Mouse (Mus musculus) spleen, postnatal 14 days (tissue): ENCODE measurements around the gene Gdf7.

ENCODE experiments used
- DNase-seq, 2 experiments: peaks; one replicate each; pipeline ENCODE4 v3.0.0; 2021 to 2022; ENCODE audit warnings: low spot score in 2 of 2

Gdf7 gene

DNA sequence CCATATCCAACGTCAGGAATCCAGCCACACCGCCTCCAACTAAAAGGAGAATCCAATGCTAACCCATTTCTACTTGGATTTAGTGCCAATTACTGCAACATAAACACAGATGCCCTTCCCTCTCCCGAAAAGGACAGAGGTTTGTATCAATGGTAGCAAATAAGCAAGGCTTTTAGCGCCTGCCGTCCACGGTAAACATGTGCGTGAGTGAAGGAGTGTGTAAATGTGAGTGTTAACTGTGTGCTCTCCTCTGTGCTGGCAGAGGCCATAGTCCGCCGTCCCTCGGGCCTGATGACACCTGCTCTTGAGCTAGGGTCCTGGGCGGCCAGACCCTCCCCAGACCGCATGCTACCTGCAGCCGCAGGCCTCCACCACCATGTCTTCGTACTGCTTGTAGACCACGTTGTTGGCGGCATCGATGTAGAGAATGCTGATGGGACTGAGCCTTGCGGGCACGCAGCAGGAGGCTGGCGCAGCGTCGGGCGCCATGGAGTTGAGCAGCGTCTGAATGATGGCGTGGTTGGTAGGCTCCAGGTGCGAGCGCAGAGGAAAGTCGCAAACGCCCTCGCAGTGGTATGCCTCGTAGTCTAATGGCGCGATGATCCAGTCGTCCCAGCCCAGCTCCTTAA lies 4.1 kb downstream of the Gdf7 start:
- DNase-seq, result no peak

DNA sequence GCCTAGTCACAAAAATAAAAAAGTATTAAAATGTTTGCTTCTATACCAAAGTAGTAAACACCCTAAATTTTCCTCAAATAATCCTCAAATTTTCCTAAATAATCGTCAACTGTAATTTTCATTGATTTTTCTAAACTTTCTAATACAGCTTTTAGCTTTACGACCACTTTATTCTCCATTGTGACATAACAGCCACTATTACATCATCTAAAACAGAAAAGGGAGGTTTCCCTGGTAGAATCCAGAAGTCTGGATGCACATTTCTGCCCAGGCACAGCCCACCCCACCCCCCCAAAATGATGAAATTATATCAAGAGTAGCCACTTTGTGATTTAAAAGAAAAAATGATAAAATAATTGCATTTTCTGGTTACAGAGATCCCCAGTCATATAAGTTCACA lies 5.6 kb downstream of the Gdf7 start:
- no peak for DNase-seq

- DNase-seq, result no peak
Measured at GRCm38 (mm10) chr12:8295307-8295913, 6.3 kb downstream of the Gdf7 start.

GRCm38 (mm10) chr12:8291157-8291853 lies 10.4 kb downstream of the Gdf7 start:
- DNase-seq, result no peak

GRCm38 (mm10) chr12:8289499-8289898 lies 12.3 kb downstream of the Gdf7 start:
- DNase-seq, result no peak

DNA sequence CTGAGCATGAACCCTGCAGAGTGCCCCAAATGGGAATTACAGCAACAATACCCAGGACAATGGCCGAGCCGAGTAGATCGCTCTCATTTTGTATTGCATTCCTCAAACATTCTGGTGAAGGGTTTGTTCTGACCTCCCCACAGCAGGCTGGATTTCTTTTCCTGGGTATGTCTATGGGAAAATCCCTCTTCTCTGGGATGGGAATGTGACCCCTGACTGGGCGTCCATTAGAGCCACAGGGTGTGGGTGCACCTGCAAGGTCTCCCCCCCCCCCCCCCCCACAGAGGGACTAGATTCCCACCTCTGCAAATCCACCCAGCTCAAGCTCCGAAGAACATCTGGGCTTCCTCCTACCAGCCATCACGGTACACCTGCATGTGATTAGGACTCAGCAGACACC lies 12.7 kb downstream of the Gdf7 start:
- DNase-seq, result no peak

- no peak for DNase-seq
Measured at GRCm38 (mm10) chr12:8287970-8288369, 13.8 kb downstream of the Gdf7 start.

DNA sequence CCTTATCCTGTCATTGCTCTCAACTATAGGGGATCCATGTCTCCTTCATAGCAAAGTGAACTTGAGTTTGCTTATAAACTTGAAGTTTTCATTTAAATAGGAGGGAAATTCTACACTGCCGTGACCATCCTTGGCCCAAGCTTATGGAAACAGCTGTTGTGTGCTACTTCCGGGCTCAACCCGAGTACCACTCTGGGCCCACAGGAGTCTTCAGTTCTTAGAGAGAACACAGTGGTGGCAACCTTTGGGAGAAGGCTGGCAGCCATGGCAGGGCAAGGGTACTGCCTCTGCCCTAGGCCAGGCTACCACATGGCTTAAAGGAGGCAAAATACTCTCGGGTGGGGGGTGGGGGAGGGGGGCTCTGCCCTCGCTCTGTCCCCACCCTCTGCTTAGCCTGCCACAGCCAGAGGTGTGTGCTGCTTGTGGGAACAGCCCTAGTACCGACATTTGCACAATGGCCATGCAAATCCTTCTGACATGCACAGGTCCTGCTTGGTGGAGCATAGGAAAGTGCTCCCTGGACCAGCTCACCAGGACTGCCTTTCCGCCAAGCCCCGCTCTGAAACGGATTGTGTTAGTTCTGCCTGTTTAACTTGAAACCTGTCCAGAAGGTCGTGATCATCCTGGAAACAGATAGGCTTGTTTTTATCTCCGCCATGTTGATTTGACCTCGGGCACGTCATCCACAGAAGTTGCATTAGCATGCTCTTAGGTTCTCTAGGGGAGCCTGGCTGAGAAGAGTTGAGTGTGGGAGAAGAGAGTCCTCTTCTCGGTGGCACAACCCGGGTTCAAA lies 20.3 kb downstream of the Gdf7 start:
- no peak for DNase-seq

DNA sequence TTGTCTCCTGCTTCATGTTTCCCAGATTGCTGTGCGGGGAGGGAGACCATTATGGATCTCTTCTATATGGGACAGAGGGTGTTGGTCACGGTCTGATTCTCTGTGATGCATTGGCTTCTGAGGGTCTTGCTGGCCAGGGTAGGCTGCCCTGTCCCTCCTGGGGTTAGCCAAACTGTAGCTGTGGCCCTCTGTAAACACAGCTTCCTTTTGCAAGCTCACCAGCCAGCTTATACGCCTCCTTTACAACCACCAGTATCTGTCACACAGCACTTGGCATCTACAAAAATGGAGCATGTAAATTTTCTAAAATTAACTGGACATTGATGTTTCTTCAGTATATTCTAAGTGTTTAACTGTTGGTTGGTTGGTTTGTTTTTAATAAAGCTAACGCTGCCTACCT lies 26.3 kb downstream of the Gdf7 start:
- no peak for DNase-seq

- no peak for DNase-seq
Measured at GRCm38 (mm10) chr12:8273471-8274171, 28.1 kb downstream of the Gdf7 start.

- no peak for DNase-seq
Measured at GRCm38 (mm10) chr12:8271405-8271804, 30.3 kb downstream of the Gdf7 start.

GRCm38 (mm10) chr12:8269627-8270026 lies 32.1 kb downstream of the Gdf7 start:
- DNase-seq, result no peak

DNA sequence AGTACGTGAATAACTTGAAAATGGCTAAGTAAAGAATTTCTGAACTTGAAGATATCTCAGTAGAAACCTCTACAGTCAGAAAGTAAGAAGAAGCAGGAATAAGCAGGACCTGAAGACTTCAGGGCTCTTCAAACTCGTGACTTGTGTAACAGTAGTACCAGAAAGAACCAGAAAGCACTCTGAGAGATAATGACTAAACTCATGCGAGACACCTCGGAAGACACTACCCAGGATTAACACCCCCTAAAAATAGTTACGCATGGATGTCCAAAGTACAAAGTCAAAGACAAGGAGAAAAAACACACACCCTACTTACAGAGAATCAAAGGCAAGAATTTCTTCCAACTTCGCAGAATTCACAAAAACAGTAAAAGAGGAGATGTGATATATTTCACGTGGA lies 35.4 kb downstream of the Gdf7 start:
- DNase-seq, result no peak

DNA sequence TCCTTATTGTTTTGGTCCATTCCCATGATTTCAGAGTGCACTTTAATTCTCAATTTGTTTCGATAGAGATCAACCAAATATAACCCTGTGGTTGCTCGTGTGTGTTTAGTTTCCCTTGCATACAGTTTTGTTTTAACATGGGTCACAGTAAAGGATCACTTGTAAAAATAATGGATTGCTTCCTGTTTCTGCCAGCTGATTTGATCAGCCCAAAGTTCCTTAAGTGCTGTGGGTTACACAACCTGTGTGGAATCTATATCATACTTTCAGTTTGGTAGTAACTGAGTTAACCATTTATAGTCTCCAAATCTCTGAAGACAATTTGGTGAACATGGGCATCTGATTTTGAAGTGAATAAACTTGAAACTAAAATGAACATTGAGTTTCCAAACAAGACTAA lies 41.5 kb downstream of the Gdf7 start:
- DNase-seq, result no peak
